8 mouse cellular contexts compared by ENCODE assay signal in genomic region chr2:32712108-32712551, GRCm38 (mm10). TPM values are rescaled to one million over a fixed set of nuclear protein-coding genes. Genes with fewer than 3 reads are reported as not detected.
DNase-seq lines count a peak whose midpoint lies in the region; ATAC-seq lines count a peak whose summit lies in the region.

No protein-coding gene starts in this region.

- H3K9ac ChIP-seq in forebrain, embryonic 16.5 days (replicated peaks; ENCODE audit: low read depth, low read length) = peak overlapping the region; percentile 95
- peak overlapping the region; percentile 91 for H3K9ac ChIP-seq in hindbrain, embryonic 11.5 days (ENCODE audit: low read depth, low read length)

- DNase-seq in Muller cell, postnatal 12 days (ENCODE audit: inconsistent ontology term) = peak; percentile 82
- peak; percentile 60 for DNase-seq in hindbrain, embryonic 11.5 days (ENCODE audit: low spot score)
- DNase-seq in left cerebral cortex, postnatal 25 days (ENCODE audit: low spot score in 2 of 2) = peak; percentile 26 to 46
- DNase-seq in midbrain, embryonic 10.5 days (ENCODE audit: low spot score) = peak; percentile 63
- peak; percentile 46 for DNase-seq in spleen, adult 12 weeks (ENCODE audit: low spot score)

- H3K4me2 ChIP-seq in forebrain, embryonic 16.5 days (ENCODE audit: low read length) = peak overlapping the region; percentile 97
- peak overlapping the region; percentile 90 for H3K4me2 ChIP-seq in hindbrain, embryonic 11.5 days (replicated peaks; ENCODE audit: low read depth, low read length)

- H3K4me3 ChIP-seq in forebrain, embryonic 16.5 days (replicated peaks; ENCODE audit: low read length) = peak overlapping the region; percentile 98
- peak overlapping the region; percentile 93 for H3K4me3 ChIP-seq in hindbrain, embryonic 11.5 days (ENCODE audit: low read depth, low read length)
- H3K4me3 ChIP-seq in midbrain, embryonic 10.5 days = peak overlapping the region; percentile 67

- intact Hi-C loops in left cerebral cortex, postnatal 25 days (cut with DNase I) = loop anchor here (5.0 kb wide), 1 partner anchor 145 kb away; no protein-coding TSS in a partner anchor

- WGBS in forebrain, embryonic 16.5 days = under 1% methylated on average over 41 of the region's 41 CpGs
- under 1% methylated on average over 41 of the region's 41 CpGs for WGBS in hindbrain, embryonic 11.5 days
- under 1% methylated on average over 41 of the region's 41 CpGs for WGBS in midbrain, embryonic 10.5 days

- peak overlapping the region; percentile 41 for H3K27ac ChIP-seq in forebrain, embryonic 16.5 days (ENCODE audit: low read length)
- H3K27ac ChIP-seq in hindbrain, embryonic 11.5 days (ENCODE audit: low read depth, low read length) = peak overlapping the region; percentile 99
- H3K27ac ChIP-seq in midbrain, embryonic 10.5 days (replicated peaks) = peak overlapping the region; percentile 97

- no peaks in the 10 kb centered on the region for H3K27me3 ChIP-seq in forebrain, embryonic 16.5 days (replicated peaks; ENCODE audit: control insufficient read depth, insufficient read depth, low read length)
- H3K27me3 ChIP-seq in hindbrain, embryonic 11.5 days (ENCODE audit: control insufficient read depth, insufficient read depth, low read length) = no peaks in the 10 kb centered on the region
- H3K27me3 ChIP-seq in midbrain, embryonic 10.5 days (ENCODE audit: low read depth, poor library complexity, severe bottlenecking) = no peaks in the 10 kb centered on the region

- ATAC-seq in cerebellum, adult (ENCODE audit: insufficient number of reproducible peaks, low FRiP score, low TSS enrichment) = 0 out of 2 replicates have a peak, but pooled peaks have one; percentile 11
- no peak for ATAC-seq in forebrain, embryonic 16.5 days
- ATAC-seq in hindbrain, embryonic 11.5 days (ENCODE audit: low FRiP score) = peak; percentile 58
- no peak for ATAC-seq in inflammation-experienced regulatory T-cells, adult 6 months

- H3K9me3 ChIP-seq in forebrain, embryonic 16.5 days (ENCODE audit: control insufficient read depth, low read length) = no peaks in the 10 kb centered on the region
- H3K9me3 ChIP-seq in hindbrain, embryonic 11.5 days (ENCODE audit: control insufficient read depth, low read length) = no peaks in the 10 kb centered on the region
- no peaks in the 10 kb centered on the region for H3K9me3 ChIP-seq in midbrain, embryonic 10.5 days (replicated peaks)

- peaks cover 11% of the 10 kb centered on the region for H3K36me3 ChIP-seq in forebrain, embryonic 16.5 days (ENCODE audit: control insufficient read depth, insufficient read depth)
- peaks cover 7% of the 10 kb centered on the region for H3K36me3 ChIP-seq in hindbrain, embryonic 11.5 days (ENCODE audit: control insufficient read depth, insufficient read depth, low read length)
- H3K36me3 ChIP-seq in midbrain, embryonic 10.5 days = peaks cover 44% of the 10 kb centered on the region

- peaks cover 17% of the 10 kb centered on the region for H3K4me1 ChIP-seq in forebrain, embryonic 16.5 days (replicated peaks; ENCODE audit: control insufficient read depth, insufficient read depth, low read length)
- peaks cover 5% of the 10 kb centered on the region; the same call in 1 of the 2 replicates for H3K4me1 ChIP-seq in hindbrain, embryonic 11.5 days (replicated peaks; ENCODE audit: control insufficient read depth, insufficient read depth, low read length)
- H3K4me1 ChIP-seq in midbrain, embryonic 10.5 days = peaks cover 38% of the 10 kb centered on the region

RNA-seq across cellular contexts. Expression of gene Cdk9, which starts 0.7 kb away (rescaled TPM):
- 82.2 and 85.0 TPM in 2 replicates for polyA plus RNA-seq in forebrain, embryonic 16.5 days (2015; fragmentation: Nextera tagmentation; extraction: Ambion mirVana)
- 77.3 and 79.9 TPM in 2 replicates for polyA plus RNA-seq in hindbrain, embryonic 11.5 days (2014; fragmentation: Nextera tagmentation; extraction: Ambion mirVana)
- 100 to 1,000 TPM; 114 to 118 TPM for total RNA-seq in left cerebral cortex, postnatal 25 days (2021)
- polyA plus RNA-seq in midbrain, embryonic 10.5 days (2016; fragmentation: Nextera tagmentation; extraction: Ambion mirVana) = 119 and 132 TPM in 2 replicates
- polyA plus RNA-seq in inflammation-experienced regulatory T-cells, adult 6 months (2017; shearing (Covaris generic)) = 10 to 100 TPM; 21.2 to 31.2 (median 30.4) TPM

RNA-seq across cellular contexts. Expression of gene Fpgs, which starts 8.2 kb away (rescaled TPM):
- polyA plus RNA-seq in forebrain, embryonic 16.5 days (2015; fragmentation: Nextera tagmentation; extraction: Ambion mirVana) = 21.5 and 23.7 TPM in 2 replicates
- 11.2 and 13.6 TPM in 2 replicates for polyA plus RNA-seq in hindbrain, embryonic 11.5 days (2014; fragmentation: Nextera tagmentation; extraction: Ambion mirVana)
- 1 to 10 TPM; 7.1 to 9.4 TPM for total RNA-seq in left cerebral cortex, postnatal 25 days (2021)
- polyA plus RNA-seq in midbrain, embryonic 10.5 days (2016; fragmentation: Nextera tagmentation; extraction: Ambion mirVana) = 25.6 and 27.9 TPM in 2 replicates
- polyA plus RNA-seq in inflammation-experienced regulatory T-cells, adult 6 months (2017; shearing (Covaris generic)) = 1 to 10 TPM; 3.2 to 7.2 (median 5.8) TPM

RNA-seq across cellular contexts. Expression of gene Sh2d3c, which starts 8.7 kb away (rescaled TPM):
- polyA plus RNA-seq in forebrain, embryonic 16.5 days (2015; fragmentation: Nextera tagmentation; extraction: Ambion mirVana) = 41.9 and 43.0 TPM in 2 replicates
- polyA plus RNA-seq in hindbrain, embryonic 11.5 days (2014; fragmentation: Nextera tagmentation; extraction: Ambion mirVana) = 25.9 and 27.6 TPM in 2 replicates
- 10 to 100 TPM; 27.8 to 30.8 TPM for total RNA-seq in left cerebral cortex, postnatal 25 days (2021)
- polyA plus RNA-seq in midbrain, embryonic 10.5 days (2016; fragmentation: Nextera tagmentation; extraction: Ambion mirVana) = 26.7 and 33.6 TPM in 2 replicates
- polyA plus RNA-seq in inflammation-experienced regulatory T-cells, adult 6 months (2017; shearing (Covaris generic)) = 10 to 100 TPM; 56.2 to 83.0 (median 61.4) TPM

RNA-seq across cellular contexts. Expression of gene 6330409D20Rik, which starts 28.7 kb away (rescaled TPM):
- polyA plus RNA-seq in forebrain, embryonic 16.5 days (2015; fragmentation: Nextera tagmentation; extraction: Ambion mirVana) = 2.8 and 3.5 TPM in 2 replicates
- polyA plus RNA-seq in hindbrain, embryonic 11.5 days (2014; fragmentation: Nextera tagmentation; extraction: Ambion mirVana) = 2.3 and 3.0 TPM in 2 replicates
- total RNA-seq in left cerebral cortex, postnatal 25 days (2021) = 1 to 10 TPM; 2.3 to 2.4 TPM
- polyA plus RNA-seq in midbrain, embryonic 10.5 days (2016; fragmentation: Nextera tagmentation; extraction: Ambion mirVana) = 0.94 and 2.1 TPM in 2 replicates
- 1 to 10 TPM in 2 of 3 experiments, not detected in 1; 1.2 to 1.3 TPM for polyA plus RNA-seq in inflammation-experienced regulatory T-cells, adult 6 months (2017; shearing (Covaris generic))

RNA-seq across cellular contexts. Expression of gene Tor2a, which starts 44.9 kb away (rescaled TPM):
- 62.1 and 65.4 TPM in 2 replicates for polyA plus RNA-seq in forebrain, embryonic 16.5 days (2015; fragmentation: Nextera tagmentation; extraction: Ambion mirVana)
- 53.1 and 53.5 TPM in 2 replicates for polyA plus RNA-seq in hindbrain, embryonic 11.5 days (2014; fragmentation: Nextera tagmentation; extraction: Ambion mirVana)
- total RNA-seq in left cerebral cortex, postnatal 25 days (2021) = 10 to 100 TPM; 29.9 to 31.0 TPM
- 59.2 and 59.8 TPM in 2 replicates for polyA plus RNA-seq in midbrain, embryonic 10.5 days (2016; fragmentation: Nextera tagmentation; extraction: Ambion mirVana)
- 10 to 100 TPM; 56.4 to 69.0 (median 67.4) TPM for polyA plus RNA-seq in inflammation-experienced regulatory T-cells, adult 6 months (2017; shearing (Covaris generic))

Comparison
In these comparisons a context has a peak if more than half of its experiments do, and no peak if none do; other contexts are left out.
1. ATAC-seq: peak in cerebellum, adult (single experiment) and hindbrain, embryonic 11.5 days (single experiment); none in forebrain, embryonic 16.5 days (single experiment) and inflammation-experienced regulatory T-cells, adult 6 months (single experiment).
2. H3K27ac ChIP-seq: peak in every context shown above with its lines; median percentile 99 in hindbrain, embryonic 11.5 days; 97 in midbrain, embryonic 10.5 days; 41 in forebrain, embryonic 16.5 days.
3. Peak in every context shown above with its lines, with median percentiles within 50 percentile points of each other: DNase-seq and H3K4me3 ChIP-seq.